Mouse (Mus musculus) small intestine, adult 2 months (tissue): ENCODE measurements around the gene Dlgap1.

Source experiments
- CTCF ChIP-seq: fragments of 200-500 bp; IDR thresholded peaks from 2 replicates; pipeline ENCODE4 v1.5.1; 2012; ENCODE audit warnings: low read depth, mild to moderate bottlenecking, control low read depth, inconsistent platforms, low read length, moderate library complexity, mixed read lengths; ENCODE audit not compliant: insufficient replicate concordance, insufficient read length; ENCODE audit errors: extremely low read depth
- POLR2A ChIP-seq: fragments of 200-500 bp; IDR thresholded peaks from 2 replicates; pipeline ENCODE4 v1.6.1; 2012; ENCODE audit warnings: low read depth, mild to moderate bottlenecking, control low read depth, inconsistent platforms, low read length, moderate library complexity

DNA sequence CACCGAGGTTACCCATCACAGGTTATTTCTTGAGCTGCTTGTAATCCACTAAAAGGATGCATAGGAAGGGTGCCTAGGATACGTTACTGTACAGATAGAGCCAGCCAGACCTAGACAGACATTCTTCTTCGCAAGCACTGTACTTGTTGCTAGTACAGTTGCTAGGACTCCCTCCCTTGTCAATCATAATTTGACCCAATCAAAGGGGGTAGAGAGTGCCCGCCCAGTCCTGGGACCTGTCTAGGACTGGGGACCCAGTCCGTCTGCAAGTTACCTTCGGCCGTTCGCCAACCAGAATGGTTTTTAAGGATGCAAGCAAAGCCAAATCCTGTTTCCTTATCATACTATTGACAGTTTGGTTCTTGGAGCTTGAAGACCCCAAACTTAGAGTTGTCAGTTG is 895.2 kb downstream of the Dlgap1 start:
- TF ChIP-seq CTCF: no peak
- TF ChIP-seq POLR2A: no peak
